Mouse (Mus musculus) liver, embryonic 11.5 days (tissue): ENCODE measurements around the gene Rbm33. TPM values are rescaled to one million over a fixed set of nuclear protein-coding genes. Genes with fewer than 3 reads are reported as not detected.

Source experiments
- ATAC-seq: fragments of 200-750 bp; cut with Nextera tagmentation; replicated peaks from 2 replicates; pipeline ENCODE4 v1.8.0; 2017; ENCODE audit warnings: moderate number of reproducible peaks, mild to moderate bottlenecking, moderate TSS enrichment, moderate library complexity; ENCODE audit not compliant: low FRiP score
- DNase-seq: peaks from one replicate; pipeline ENCODE4 v3.0.0-alpha.2; 2017; ENCODE audit warnings: low spot score
- H3K27ac ChIP-seq: fragments of 300-500 bp; sonication (generic); 2 replicates; pipeline ENCODE4 v1.5.1; 2014; ENCODE audit warnings: mild to moderate bottlenecking, low read depth, low read length, control low read depth
- H3K27me3 ChIP-seq: fragments of 300-500 bp; sonication (generic); replicated peaks from 2 replicates; pipeline ENCODE4 v1.6.1; 2014; ENCODE audit warnings: low read length, mixed read lengths; ENCODE audit not compliant: control insufficient read depth, insufficient read depth
- H3K36me3 ChIP-seq: fragments of 300-500 bp; sonication (generic); 2 replicates; pipeline ENCODE4 v1.6.1; 2014; ENCODE audit warnings: mild to moderate bottlenecking, low read length, moderate library complexity, mixed read lengths; ENCODE audit not compliant: control insufficient read depth, insufficient read depth
- H3K4me1 ChIP-seq: fragments of 300-500 bp; sonication (generic); replicated peaks from 2 replicates; pipeline ENCODE4 v1.6.1; 2014; ENCODE audit warnings: low read length, mixed read lengths; ENCODE audit not compliant: control insufficient read depth, insufficient read depth
- H3K4me2 ChIP-seq: fragments of 300-500 bp; sonication (generic); 2 replicates; pipeline ENCODE4 v1.6.1; 2014; ENCODE audit warnings: mild to moderate bottlenecking, control low read depth, moderate library complexity
- H3K4me3 ChIP-seq: fragments of 300-500 bp; sonication (generic); 2 replicates; pipeline ENCODE4 v1.5.1; 2014; ENCODE audit warnings: low read depth, low read length, control low read depth
- H3K9ac ChIP-seq: fragments of 300-500 bp; sonication (generic); 2 replicates; pipeline ENCODE4 v1.6.1; 2014; ENCODE audit warnings: low read depth, low read length, control low read depth
- H3K9me3 ChIP-seq: fragments of 300-500 bp; sonication (generic); 2 replicates; pipeline ENCODE4 v1.6.1; 2016; ENCODE audit warnings: low read length, inconsistent platforms, mixed read lengths; ENCODE audit not compliant: control insufficient read depth
- WGBS: fragments of 180-500 bp; shearing (Covaris S2); extraction: QIAGEN DNeasy Blood & Tissue Kit; methylation state at CpG from one replicate; pipeline ENCODE4 v1.1.7; 2014; 5-methylcytosine and 5-hydroxymethylcytosine counted together
- polyA plus RNA-seq: library from polyadenylated mRNA; unstranded; fragments of >200 nt; fragmentation: Nextera tagmentation; extraction: Ambion mirVana; gene quantifications from 2 replicates; pipeline ENCODE4 v1.2.1, GENCODE M21; 2014

Rbm33 gene
- polyA plus RNA-seq, 1 experiment from 2014 or later, result 11.1 TPM

DNA sequence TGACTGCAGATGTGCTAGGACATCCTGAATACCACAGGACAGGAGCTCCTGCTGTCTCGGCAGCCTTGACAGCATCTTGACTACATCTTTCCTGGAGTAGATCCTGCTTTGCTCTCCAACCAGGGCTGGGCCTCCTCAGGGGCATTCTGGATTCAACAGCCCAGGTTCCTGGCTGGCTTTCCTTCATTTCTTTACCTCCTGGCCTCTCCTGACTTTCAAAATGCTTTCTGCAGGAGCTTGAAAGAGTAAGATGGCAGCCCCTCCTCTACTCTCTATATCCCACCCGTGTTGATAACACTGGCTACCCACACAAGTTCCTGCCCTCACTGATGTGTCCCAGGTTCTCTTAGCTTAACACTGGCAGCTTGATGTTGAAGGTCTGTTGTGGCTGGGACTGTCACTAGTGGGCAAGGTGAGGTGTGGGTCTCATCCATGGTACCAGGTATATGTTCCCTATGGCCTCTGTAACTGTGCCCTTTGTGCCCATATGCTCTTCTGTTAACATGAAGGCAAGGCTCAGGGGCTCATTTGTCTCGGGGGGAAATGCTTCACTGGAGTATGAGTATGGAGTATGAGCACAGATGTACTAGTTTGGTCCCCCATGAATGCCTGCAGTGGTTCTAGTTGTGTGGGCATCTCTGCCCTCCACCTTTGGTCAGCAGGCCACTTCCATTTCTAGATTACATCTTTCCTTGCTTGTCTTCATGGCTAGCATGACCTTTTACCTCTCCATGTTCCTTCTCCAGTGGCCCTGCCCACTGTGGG is 133.4 kb downstream of the Rbm33 start:
- DNase-seq (no peak), ATAC-seq (no peak)
- H3K36me3 ChIP-seq, result no peaks in the 10 kb centered on the region
- H3K4me1 ChIP-seq, result no peaks in the 10 kb centered on the region
- H3K4me3 ChIP-seq, result no peak overlapping the region
- H3K9ac ChIP-seq, result no peak overlapping the region
- H3K27me3 ChIP-seq, result peaks cover 6% of the 10 kb centered on the region; the same call in 1 of the 2 replicates
- no peaks in the 10 kb centered on the region for H3K9me3 ChIP-seq
- no peak overlapping the region for H3K27ac ChIP-seq
- H3K4me2 ChIP-seq, result no peak overlapping the region
- WGBS, result 51% methylated on average over 3 of the region's 3 CpGs

DNA sequence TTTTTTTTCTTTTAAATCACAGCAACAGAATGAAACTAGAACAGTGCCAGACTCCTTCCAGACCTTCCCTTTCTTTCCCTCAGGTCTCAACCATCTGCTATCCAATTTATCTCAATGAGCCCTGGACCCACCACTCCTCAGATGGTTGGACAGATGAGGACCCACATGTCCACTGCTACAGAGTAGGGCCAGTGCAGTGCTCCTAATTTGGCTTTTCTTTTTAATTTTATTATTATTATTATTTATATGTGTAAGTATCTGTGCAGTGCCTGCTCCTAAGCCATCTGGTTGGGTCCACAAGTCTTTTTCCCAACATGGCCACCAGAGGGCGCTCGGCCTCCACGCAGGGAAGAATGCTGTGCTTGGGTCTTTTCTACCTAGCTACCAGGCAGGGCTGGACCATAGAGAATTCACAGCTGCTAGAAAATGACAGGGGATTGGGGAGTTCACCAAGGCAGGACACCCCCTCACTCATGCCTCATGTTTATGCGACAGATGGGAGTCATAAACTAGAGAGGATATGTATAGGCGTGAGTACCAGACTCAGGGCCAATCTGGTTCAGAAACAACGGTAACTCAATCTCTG is 134.2 kb downstream of the Rbm33 start:
- ATAC-seq, result 0 out of 2 replicates have a peak, but pooled peaks have one; percentile 15
- H3K27me3 ChIP-seq, result peaks cover 14% of the 10 kb centered on the region
- H3K27ac ChIP-seq, result no peak overlapping the region
- no peaks in the 10 kb centered on the region for H3K36me3 ChIP-seq
- 33% methylated on average over 6 of the region's 6 CpGs for WGBS
- no peaks in the 10 kb centered on the region for H3K4me1 ChIP-seq
- DNase-seq, result peak; percentile 70
- H3K9ac ChIP-seq, result no peak overlapping the region
- H3K4me3 ChIP-seq, result no peak overlapping the region
- H3K4me2 ChIP-seq, result no peak overlapping the region
- no peaks in the 10 kb centered on the region for H3K9me3 ChIP-seq

DNA sequence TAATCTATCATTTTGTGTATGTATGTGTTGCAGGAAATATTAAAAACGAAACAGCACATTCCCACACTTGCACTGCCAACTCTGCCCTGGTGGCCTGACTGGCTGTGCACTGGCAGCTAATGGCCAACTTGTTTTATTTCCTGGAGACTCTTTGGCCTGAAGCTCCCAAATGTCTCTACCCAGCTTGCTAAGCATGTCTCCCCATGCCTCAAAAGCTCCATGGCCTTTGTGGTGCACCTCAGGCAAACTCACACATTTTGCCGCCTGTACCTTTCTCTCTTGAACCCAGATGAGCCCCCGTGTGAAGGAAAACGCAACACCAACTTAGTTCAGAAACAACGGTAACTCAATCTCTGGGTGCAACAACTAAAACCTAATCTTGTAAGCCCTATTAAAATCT is 136.2 kb downstream of the Rbm33 start:
- H3K4me2 ChIP-seq, result no peak overlapping the region
- peaks cover 3% of the 10 kb centered on the region for H3K4me1 ChIP-seq
- no peak overlapping the region for H3K4me3 ChIP-seq
- no peak overlapping the region for H3K27ac ChIP-seq
- WGBS, result 71% methylated on average over 5 of the region's 5 CpGs
- no peak for ATAC-seq
- no peaks in the 10 kb centered on the region for H3K9me3 ChIP-seq
- H3K9ac ChIP-seq, result no peak overlapping the region
- peaks cover 33% of the 10 kb centered on the region for H3K27me3 ChIP-seq
- no peak for DNase-seq
- no peaks in the 10 kb centered on the region for H3K36me3 ChIP-seq

GRCm38 (mm10) chr5:28453523-28453922 is 136.6 kb downstream of the Rbm33 start:
- Histone ChIP-seq H3K9ac (no peak overlapping the region), H3K27me3 (peaks cover 37% of the 10 kb centered on the region), H3K36me3 (no peaks in the 10 kb centered on the region), H3K9me3 (no peaks in the 10 kb centered on the region), H3K4me3 (no peak overlapping the region), H3K4me1 (peaks cover 5% of the 10 kb centered on the region), H3K4me2 (no peak overlapping the region), H3K27ac (no peak overlapping the region)
- no peak for DNase-seq
- 50% methylated on average over 3 of the region's 3 CpGs for WGBS
- ATAC-seq, result no peak

DNA sequence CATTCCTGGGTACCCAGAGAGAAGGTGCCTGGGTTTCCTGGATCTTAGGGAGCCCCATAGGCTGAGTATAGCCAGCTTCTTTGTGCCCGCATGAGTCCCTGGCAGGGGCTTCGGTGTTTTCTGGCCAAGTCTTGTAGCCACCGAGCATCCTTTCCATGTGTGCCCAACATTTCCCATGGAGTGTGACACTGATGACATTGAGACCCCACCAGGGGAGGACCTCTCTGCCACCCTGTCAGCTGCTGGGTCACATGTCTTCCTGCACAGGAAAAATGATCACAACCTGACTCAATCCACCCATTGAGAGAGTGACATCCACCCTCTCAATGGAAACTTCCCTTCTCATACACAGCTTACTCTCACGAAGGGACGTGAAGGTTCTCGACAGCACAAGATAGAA is 137.6 kb downstream of the Rbm33 start:
- H3K9ac ChIP-seq, result no peak overlapping the region
- ATAC-seq (no peak), DNase-seq (no peak)
- 76% methylated on average over 6 of the region's 6 CpGs for WGBS
- no peak overlapping the region for H3K27ac ChIP-seq
- H3K36me3 ChIP-seq, result no peaks in the 10 kb centered on the region
- no peak overlapping the region for H3K4me2 ChIP-seq
- peaks cover 48% of the 10 kb centered on the region for H3K27me3 ChIP-seq
- no peak overlapping the region for H3K4me3 ChIP-seq
- peaks cover 5% of the 10 kb centered on the region for H3K4me1 ChIP-seq
- H3K9me3 ChIP-seq, result no peaks in the 10 kb centered on the region

- ATAC-seq (no peak), DNase-seq (no peak)
- Histone ChIP-seq H3K36me3 (no peaks in the 10 kb centered on the region), H3K4me3 (no peak overlapping the region), H3K27ac (no peak overlapping the region), H3K27me3 (peaks cover 59% of the 10 kb centered on the region), H3K9ac (no peak overlapping the region), H3K4me2 (no peak overlapping the region), H3K4me1 (peaks cover 5% of the 10 kb centered on the region), H3K9me3 (no peaks in the 10 kb centered on the region)
- 74% methylated on average over 5 of the region's 5 CpGs for WGBS
These were observed 138.8 kb downstream of the Rbm33 start for GRCm38 (mm10) chr5:28455721-28456120.

DNA sequence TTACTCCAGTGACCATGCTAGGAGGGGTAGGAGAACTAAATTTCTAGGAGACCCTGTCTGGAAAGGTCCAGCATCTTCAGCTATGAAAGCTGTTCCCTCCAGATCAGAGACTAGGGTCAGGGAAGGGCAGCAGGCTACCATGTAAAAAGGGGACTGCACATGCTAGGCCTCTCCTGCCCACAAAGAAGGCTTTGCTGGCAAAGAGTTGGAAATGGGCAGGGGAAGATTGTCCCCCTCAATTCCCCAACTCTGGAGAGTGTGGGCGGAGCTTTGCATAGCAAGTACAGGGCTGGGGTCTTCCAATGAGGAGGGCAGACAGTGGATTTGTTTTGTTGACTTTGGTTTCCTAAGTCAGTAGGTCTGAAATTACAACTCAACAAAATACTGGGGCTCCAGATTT is 139.4 kb downstream of the Rbm33 start:
- ATAC-seq (no peak), DNase-seq (no peak)
- Histone ChIP-seq H3K27me3 (peaks cover 66% of the 10 kb centered on the region), H3K4me2 (no peak overlapping the region), H3K27ac (no peak overlapping the region), H3K9me3 (no peaks in the 10 kb centered on the region), H3K4me3 (no peak overlapping the region), H3K9ac (no peak overlapping the region), H3K36me3 (no peaks in the 10 kb centered on the region), H3K4me1 (peaks cover 5% of the 10 kb centered on the region)
- WGBS, result 59% methylated on average over 1 of the region's 1 CpGs

DNA sequence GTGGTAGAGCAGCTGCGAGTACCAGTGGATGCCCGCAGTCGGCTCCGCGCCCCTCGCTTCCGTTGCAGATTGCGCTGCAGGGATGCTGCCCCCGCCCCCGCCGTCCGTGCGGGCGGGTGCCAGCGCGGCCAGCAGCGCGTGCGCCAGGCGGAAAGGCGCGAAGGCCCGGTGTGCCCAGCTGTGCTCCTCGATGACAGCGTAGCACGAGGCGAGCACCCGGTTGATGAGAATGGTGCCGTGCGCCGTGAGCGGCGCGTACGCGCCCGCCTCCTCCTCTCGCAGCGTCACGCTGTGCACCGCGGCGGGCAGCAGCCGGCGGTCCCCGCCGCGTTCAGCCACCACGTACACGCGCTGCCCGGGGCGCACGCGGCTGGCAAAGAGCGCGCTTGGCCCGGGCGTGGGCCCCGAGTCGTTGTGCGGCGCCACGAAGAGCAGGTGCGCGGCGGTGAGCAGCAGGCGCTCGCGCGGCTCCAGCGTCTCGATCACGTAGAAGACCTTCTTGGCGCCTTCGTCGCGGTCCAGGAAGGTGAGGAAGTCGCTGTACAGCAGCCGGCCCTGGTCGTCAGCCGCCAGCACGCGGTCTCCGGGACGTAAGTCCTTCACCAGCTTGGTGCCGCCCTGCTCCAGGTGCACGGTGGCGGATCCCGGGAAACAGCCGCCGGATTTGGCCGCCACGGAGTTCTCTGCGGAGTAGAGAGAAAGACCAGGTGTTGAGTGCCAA is 141.2 kb downstream of the Rbm33 start:
- Histone ChIP-seq H3K4me2 (peak overlapping the region; percentile 52), H3K9ac (no peak overlapping the region), H3K27ac (no peak overlapping the region), H3K27me3 (peaks cover 83% of the 10 kb centered on the region), H3K4me1 (peaks cover 5% of the 10 kb centered on the region), H3K36me3 (no peaks in the 10 kb centered on the region), H3K9me3 (no peaks in the 10 kb centered on the region), H3K4me3 (peak overlapping the region; percentile 35)
- DNase-seq (peak; percentile 34), ATAC-seq (no peak)
- 2% methylated on average over 95 of the region's 95 CpGs for WGBS
